ENCODE assay signal across 25 mouse cellular contexts in the genomic region with DNA sequence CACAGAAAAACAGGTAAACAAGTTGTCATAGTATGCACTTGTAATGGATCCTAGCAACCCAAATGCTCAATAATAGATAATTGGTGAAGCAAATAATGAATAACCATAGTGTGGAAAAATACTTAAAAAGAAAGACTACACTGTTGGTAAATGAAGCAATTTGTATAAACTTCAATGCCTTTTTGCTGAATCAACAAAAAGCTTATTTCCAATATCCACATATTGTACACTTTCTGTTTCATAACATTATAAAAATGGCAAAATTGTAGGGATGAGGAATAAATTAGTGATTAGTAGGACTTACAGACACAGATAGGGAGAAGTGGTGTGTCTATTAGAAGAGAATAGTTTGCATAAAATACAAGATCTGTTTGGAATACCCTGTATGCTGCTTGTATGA. TPM values are rescaled to one million over a fixed set of nuclear protein-coding genes. Genes with fewer than 3 reads are reported as not detected.
"Had no signal": no experiment of that assay in that cellular context is flagged by ENCODE, and none has a peak within 500 bp of the region (broad histone marks: within the 10 kb centered on the region; RNA-seq: fewer than 3 reads in every experiment).

No protein-coding gene starts in this region.

- H3K27me3 ChIP-seq: neural tube, embryonic 12.5 days; neural tube, embryonic 13.5 days; neural tube, embryonic 15.5 days; stomach, embryonic 15.5 days had no signal

- DNase-seq: retina, postnatal 1 day; right cerebral cortex, adult 18-20 months; right cerebral cortex, postnatal 14 days; right cerebral cortex, postnatal 25 days; right cerebral cortex, postnatal 4 days; spleen, adult 18-20 months; thymus, adult 18-20 months; thymus, adult 2 months; thymus, postnatal 25 days; thymus, postnatal 36 days; thymus, postnatal 4 days had no signal

- H3K9me3 ChIP-seq: neural tube, embryonic 12.5 days; neural tube, embryonic 13.5 days; neural tube, embryonic 15.5 days; stomach, embryonic 15.5 days had no signal

- H3K4me3 ChIP-seq: neural tube, embryonic 12.5 days; neural tube, embryonic 13.5 days; neural tube, embryonic 15.5 days; stomach, embryonic 15.5 days had no signal

- H3K36me3 ChIP-seq: neural tube, embryonic 12.5 days; neural tube, embryonic 13.5 days; neural tube, embryonic 15.5 days; stomach, embryonic 15.5 days had no signal

- H3K27ac ChIP-seq: neural tube, embryonic 12.5 days; neural tube, embryonic 13.5 days; neural tube, embryonic 15.5 days; stomach, embryonic 15.5 days; stomach, postnatal 0 days had no signal

- H3K4me2 ChIP-seq: neural tube, embryonic 12.5 days; neural tube, embryonic 13.5 days; neural tube, embryonic 15.5 days; stomach, embryonic 15.5 days had no signal

- H3K4me1 ChIP-seq: neural tube, embryonic 12.5 days; neural tube, embryonic 13.5 days; neural tube, embryonic 15.5 days; stomach, embryonic 15.5 days had no signal

- H3K9ac ChIP-seq: neural tube, embryonic 12.5 days; neural tube, embryonic 13.5 days; neural tube, embryonic 15.5 days; stomach, embryonic 15.5 days had no signal

RNA-seq across cellular contexts. Expression of gene Olfr995, which starts 0.9 kb away (rescaled TPM):
- total RNA-seq: neutrophil, adult 5-6 weeks had no signal
- polyA plus RNA-seq: neural tube, embryonic 12.5 days; neural tube, embryonic 13.5 days; neural tube, embryonic 14.5 days; neural tube, embryonic 15.5 days; small intestine, adult 2 months; spleen, adult 2 months; stomach, embryonic 14.5 days; stomach, embryonic 15.5 days; stomach, embryonic 16.5 days; stomach, postnatal 0 days; testis, adult 2 months; thymus, adult 2 months; thymus, postnatal 0 days; urinary bladder, adult 2 months had no signal

RNA-seq across cellular contexts. Expression of gene Olfr994, which starts 6.3 kb away (rescaled TPM):
- polyA plus RNA-seq: neural tube, embryonic 12.5 days; neural tube, embryonic 13.5 days; neural tube, embryonic 14.5 days; neural tube, embryonic 15.5 days; small intestine, adult 2 months; spleen, adult 2 months; stomach, embryonic 14.5 days; stomach, embryonic 15.5 days; stomach, embryonic 16.5 days; stomach, postnatal 0 days; testis, adult 2 months; thymus, adult 2 months; thymus, postnatal 0 days; urinary bladder, adult 2 months had no signal

RNA-seq across cellular contexts. Expression of gene Olfr993, which starts 27.9 kb away (rescaled TPM):
- total RNA-seq: neutrophil, adult 5-6 weeks had no signal
- polyA plus RNA-seq: neural tube, embryonic 12.5 days; neural tube, embryonic 13.5 days; neural tube, embryonic 14.5 days; neural tube, embryonic 15.5 days; small intestine, adult 2 months; spleen, adult 2 months; stomach, embryonic 14.5 days; stomach, embryonic 15.5 days; stomach, embryonic 16.5 days; stomach, postnatal 0 days; testis, adult 2 months; thymus, adult 2 months; thymus, postnatal 0 days; urinary bladder, adult 2 months had no signal

RNA-seq across cellular contexts. Expression of gene Olfr992, which starts 33.3 kb away (rescaled TPM):
- total RNA-seq: neutrophil, adult 5-6 weeks had no signal
- polyA plus RNA-seq: neural tube, embryonic 12.5 days; neural tube, embryonic 13.5 days; neural tube, embryonic 14.5 days; neural tube, embryonic 15.5 days; small intestine, adult 2 months; spleen, adult 2 months; stomach, embryonic 14.5 days; stomach, embryonic 15.5 days; stomach, embryonic 16.5 days; stomach, postnatal 0 days; testis, adult 2 months; thymus, adult 2 months; thymus, postnatal 0 days; urinary bladder, adult 2 months had no signal
